ENCODE assay signal across 15 mouse cellular contexts in genomic region chr14:55458761-55459160, GRCm38 (mm10). TPM values are rescaled to one million over a fixed set of nuclear protein-coding genes. Genes with fewer than 3 reads are reported as not detected.
"Had no signal": no experiment of that assay in that cellular context is flagged by ENCODE, and none has a peak within 500 bp of the region (broad histone marks: within the 10 kb centered on the region; RNA-seq: fewer than 3 reads in every experiment).

No protein-coding gene starts in this region.

- H3K4me3 ChIP-seq: layer of hippocampus, adult 2 months; left cerebral cortex, adult 2 months; limb, embryonic 10.5 days; liver, embryonic 13.5 days; lung, embryonic 15.5 days; megakaryocyte, embryonic 14.5 days; midbrain, embryonic 15.5 days; neural tube, embryonic 12.5 days had no signal

- H3K9ac ChIP-seq: liver, embryonic 13.5 days; liver, postnatal 0 days; lung, embryonic 15.5 days; midbrain, embryonic 15.5 days; neural tube, embryonic 12.5 days had no signal

- H3K27me3 ChIP-seq: lung, embryonic 15.5 days; midbrain, embryonic 15.5 days; neural tube, embryonic 12.5 days had no signal

- H3K4me1 ChIP-seq: limb, embryonic 10.5 days; liver, embryonic 13.5 days; lung, embryonic 15.5 days; megakaryocyte, embryonic 14.5 days; midbrain, embryonic 15.5 days; neural tube, embryonic 12.5 days had no signal

- H3K27ac ChIP-seq: layer of hippocampus, adult 2 months; left cerebral cortex, adult 2 months; limb, embryonic 10.5 days; liver, embryonic 13.5 days; lung, embryonic 15.5 days; macrophage; midbrain, embryonic 15.5 days; neural tube, embryonic 12.5 days; stomach, postnatal 0 days had no signal

- H3K36me3 ChIP-seq: limb, embryonic 10.5 days; liver, embryonic 13.5 days; lung, embryonic 15.5 days; midbrain, embryonic 15.5 days; neural tube, embryonic 12.5 days had no signal

- H3K4me2 ChIP-seq: liver, embryonic 13.5 days; lung, embryonic 15.5 days; midbrain, embryonic 11.5 days; midbrain, embryonic 15.5 days; neural tube, embryonic 12.5 days had no signal

- H3K9me3 ChIP-seq: limb, embryonic 10.5 days; lung, embryonic 15.5 days; midbrain, embryonic 15.5 days had no signal

- ATAC-seq: intestine, postnatal 0 days; liver, postnatal 0 days; midbrain, embryonic 15.5 days had no signal

RNA-seq across cellular contexts. Expression of gene Carmil3, which starts 31.7 kb away (rescaled TPM):
- total RNA-seq: monocyte, adult 5-6 weeks; neutrophil, adult 5-6 weeks had no signal

RNA-seq across cellular contexts. Expression of gene Cpne6, which starts 51.5 kb away (rescaled TPM):
- total RNA-seq: monocyte, adult 5-6 weeks; neutrophil, adult 5-6 weeks had no signal
- polyA plus RNA-seq: liver, postnatal 0 days; macrophage had no signal
